Mouse (Mus musculus) bone marrow, adult 2 months (tissue): ENCODE measurements around the gene Ski.

Source experiments
- CTCF ChIP-seq: fragments of 200-500 bp; IDR thresholded peaks from 2 replicates; pipeline ENCODE4 v1.5.1; 2011; ENCODE audit warnings: low read length, control low read depth; ENCODE audit not compliant: control insufficient read depth, insufficient read depth
- POLR2A ChIP-seq: fragments of 200-500 bp; IDR thresholded peaks from 2 replicates; pipeline ENCODE4 v1.6.1; 2011; ENCODE audit warnings: low read depth, mild to moderate bottlenecking, control low read depth, low read length, borderline replicate concordance; ENCODE audit not compliant: control insufficient read depth

- TF ChIP-seq POLR2A = no peak
- TF ChIP-seq CTCF = no peak
Observed at GRCm38 (mm10) chr4:155151221-155151788, 71.1 kb downstream of the Ski start.
